Mouse (Mus musculus) testis, adult 2 months (tissue): ENCODE measurements around the gene Gpat3.

Experiments used
- CTCF ChIP-seq: fragments of 200-500 bp; IDR thresholded peaks from 2 replicates; pipeline ENCODE4 v1.5.1; 2012; ENCODE audit warnings: low read depth, mild to moderate bottlenecking, inconsistent platforms, low read length, moderate library complexity; ENCODE audit not compliant: control insufficient read depth, insufficient read depth, insufficient replicate concordance
- POLR2A ChIP-seq: fragments of 200-500 bp; IDR thresholded peaks from 2 replicates; pipeline ENCODE4 v1.6.1; 2012; ENCODE audit warnings: low read depth, mild to moderate bottlenecking, inconsistent platforms, low read length, moderate library complexity; ENCODE audit not compliant: control insufficient read depth

- TF ChIP-seq CTCF: no peak
- no peak for TF ChIP-seq POLR2A
Measured at GRCm38 (mm10) chr5:100885216-100885615, 39.7 kb downstream of the Gpat3 start.
